Mouse (Mus musculus): ENCODE measurements around the gene Klhdc7a.
"Not testable (repeated sequence)": the region's sequence is repeated elsewhere in the genome, so short reads cannot be mapped to it uniquely, and the experiment has no call there.

Klhdc7a gene

DNA sequence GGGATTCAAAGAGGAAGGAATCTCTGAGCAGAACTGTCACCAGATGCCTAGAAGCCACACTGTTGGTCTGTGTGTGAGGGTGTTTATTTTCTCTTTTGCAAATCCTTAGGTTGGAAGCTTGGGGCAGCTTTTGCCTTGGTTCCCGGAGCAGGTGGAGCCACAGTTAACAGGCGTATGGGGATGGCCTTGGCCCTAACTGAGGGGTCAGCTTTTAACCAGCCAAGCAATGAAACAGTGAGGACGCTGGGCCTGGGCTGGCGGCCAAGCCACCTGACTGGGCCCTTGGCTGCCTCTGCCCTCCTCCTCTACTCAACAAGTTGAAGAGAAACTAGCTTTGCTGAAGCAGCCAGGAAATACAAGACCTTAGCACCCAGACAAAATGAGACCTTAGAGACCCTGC lies at the start of gene Klhdc7a:
Gene Klhdc7a (minus strand): TSS at position 105 of the 400 bp plus-strand sequence.
- DNase-seq (ENCODE audit: low read depth, low spot score) = no peak

- no peak for DNase-seq (ENCODE audit: low read depth, low spot score)
Measured at GRCm38 (mm10) chr4:140015916-140016315, 48.1 kb upstream of the Klhdc7a start.

GRCm38 (mm10) chr4:140010728-140011470 lies 43.1 kb upstream of the Klhdc7a start:
- DNase-seq (ENCODE audit: low read depth, low spot score) = no peak

DNA sequence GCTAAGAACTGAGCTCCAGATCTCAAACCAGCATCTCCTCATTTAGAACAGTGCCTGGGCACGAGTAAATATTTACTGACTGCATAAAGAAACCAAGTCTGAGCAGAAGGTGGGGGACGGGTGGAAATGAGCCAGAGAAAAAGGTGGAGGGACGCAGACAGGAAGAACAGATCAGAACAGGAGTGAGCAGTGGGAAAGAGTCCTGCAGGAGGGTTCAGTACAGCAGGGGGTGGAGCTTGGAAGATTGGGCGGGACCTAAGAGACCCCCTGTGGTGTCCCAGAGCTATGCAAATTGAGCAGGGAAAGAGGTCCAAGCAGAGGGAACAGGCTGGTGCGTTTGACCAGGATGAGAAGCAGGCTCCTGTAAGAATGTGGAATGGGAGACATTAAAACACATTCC lies 37.1 kb upstream of the Klhdc7a start:
- DNase-seq (ENCODE audit: low read depth, low spot score) = no peak

- DNase-seq (ENCODE audit: low read depth, low spot score) = peak; percentile 54
Measured at GRCm38 (mm10) chr4:140004170-140004569, 36.3 kb upstream of the Klhdc7a start.

GRCm38 (mm10) chr4:140002069-140002468 lies 34.2 kb upstream of the Klhdc7a start:
- no peak for DNase-seq (ENCODE audit: low read depth, low spot score)

DNA sequence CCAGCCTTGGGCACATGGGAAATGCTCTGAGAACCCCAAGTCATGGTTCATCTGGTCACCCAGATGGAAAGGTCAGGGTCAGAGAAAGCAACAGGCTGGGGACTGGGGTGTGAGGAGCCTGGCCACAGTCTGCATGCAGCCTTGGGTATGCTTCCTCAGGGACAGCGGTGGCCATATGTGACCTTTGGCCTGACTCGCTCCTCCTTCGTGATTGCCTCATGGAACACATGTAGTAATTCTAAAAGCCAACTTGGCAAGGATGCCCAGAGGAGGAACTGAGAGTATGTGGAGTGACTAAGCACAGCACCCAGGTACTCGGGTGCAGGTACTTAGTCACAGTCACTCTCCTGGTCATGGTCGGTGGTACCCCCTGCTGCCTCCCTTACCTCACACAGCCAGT lies 33.1 kb upstream of the Klhdc7a start:
- DNase-seq (ENCODE audit: low read depth, low spot score) = no peak

GRCm38 (mm10) chr4:139999033-139999432 lies 31.2 kb upstream of the Klhdc7a start:
- DNase-seq (ENCODE audit: low read depth, low spot score) = no peak

DNA sequence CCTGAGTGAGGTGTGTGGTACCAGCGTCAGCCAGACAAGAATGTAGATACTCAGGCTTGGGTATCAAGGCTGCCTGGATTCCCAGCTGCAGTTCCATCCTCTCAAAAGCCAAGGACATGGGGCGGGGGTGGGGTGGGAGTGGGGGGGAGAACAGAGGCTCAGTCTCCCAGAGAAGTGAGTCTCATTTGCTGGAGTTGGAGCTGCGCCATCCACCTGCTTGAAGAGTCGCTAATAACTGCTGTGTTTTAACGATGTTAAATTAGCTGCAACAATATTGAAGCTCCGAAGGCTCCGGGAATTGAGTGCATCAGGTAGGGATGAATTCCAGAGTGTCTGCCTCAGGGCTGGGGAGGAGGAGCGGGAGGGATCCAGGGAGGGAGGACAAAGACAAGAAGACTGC lies 27.8 kb upstream of the Klhdc7a start:
- no peak for DNase-seq (ENCODE audit: low read depth, low spot score)

- no peak for DNase-seq (ENCODE audit: low read depth, low spot score)
Measured at GRCm38 (mm10) chr4:139993111-139993755, 25.4 kb upstream of the Klhdc7a start.

GRCm38 (mm10) chr4:139986913-139987312 lies 19.1 kb upstream of the Klhdc7a start:
- no peak for DNase-seq (ENCODE audit: low read depth, low spot score)

- DNase-seq (ENCODE audit: low read depth, low spot score) = no peak
Measured at GRCm38 (mm10) chr4:139978716-139979115, 10.9 kb upstream of the Klhdc7a start.

- no peak for DNase-seq (ENCODE audit: low read depth, low spot score)
Measured at GRCm38 (mm10) chr4:139977308-139977781, 9.5 kb upstream of the Klhdc7a start.

- DNase-seq (ENCODE audit: low read depth, low spot score) = no peak
Measured at GRCm38 (mm10) chr4:139974506-139974905, 6.7 kb upstream of the Klhdc7a start.

DNA sequence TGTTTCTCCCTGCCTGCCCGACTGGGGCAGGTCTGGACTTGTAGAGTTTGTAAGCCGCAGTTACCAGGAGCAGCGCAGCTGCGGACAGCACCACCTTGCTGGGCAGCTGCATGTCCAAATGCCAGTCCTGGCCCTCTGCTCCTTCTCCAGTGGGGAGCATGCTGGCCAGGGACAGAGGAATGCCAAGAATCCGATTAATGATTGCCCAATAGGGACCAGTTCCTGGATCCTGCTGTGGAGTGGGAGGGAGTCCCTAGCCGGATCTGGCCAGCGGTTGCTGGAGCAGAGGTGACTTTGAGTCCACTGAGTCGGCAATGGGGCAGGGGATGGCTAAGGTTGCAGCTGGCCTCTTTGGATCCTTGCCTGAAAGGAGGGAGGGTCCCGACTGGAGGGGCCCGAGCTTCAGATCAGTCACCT lies 343 bp downstream of the Klhdc7a start:
- DNase-seq (ENCODE audit: low read depth, low spot score) = no peak

- DNase-seq (ENCODE audit: low read depth, low spot score) = no peak
Measured at GRCm38 (mm10) chr4:139966981-139967380, 845 bp downstream of the Klhdc7a start.

- DNase-seq (ENCODE audit: low read depth, low spot score) = no peak
Measured at GRCm38 (mm10) chr4:139965596-139966185, 2.1 kb downstream of the Klhdc7a start.

GRCm38 (mm10) chr4:139964406-139964805 lies 3.4 kb downstream of the Klhdc7a start:
- no peak for DNase-seq (ENCODE audit: low read depth, low spot score)

DNA sequence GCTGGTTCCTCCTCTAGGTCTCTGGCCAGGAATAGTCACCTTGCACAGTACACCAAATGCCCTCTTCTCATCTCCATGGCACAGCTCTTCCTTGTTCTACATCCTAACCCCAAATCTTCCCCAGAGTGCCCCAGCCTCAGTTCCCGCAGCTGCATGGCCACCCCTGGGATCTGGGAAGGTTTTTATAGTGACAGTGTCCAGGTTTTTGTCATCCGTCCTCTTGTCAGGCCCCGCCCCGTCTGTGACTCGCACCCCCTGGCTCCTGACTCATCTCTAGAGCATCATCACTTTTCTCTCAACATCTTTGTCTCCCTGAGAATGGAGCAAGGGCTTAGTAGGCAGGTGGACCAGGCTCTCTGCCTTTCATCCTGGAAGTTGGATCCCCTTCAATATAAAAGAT lies 3.9 kb downstream of the Klhdc7a start:
- DNase-seq (ENCODE audit: low read depth, low spot score) = no peak

GRCm38 (mm10) chr4:139963059-139963458 lies 4.8 kb downstream of the Klhdc7a start:
- DNase-seq (ENCODE audit: low read depth, low spot score) = no peak

GRCm38 (mm10) chr4:139961816-139962215 lies 6.0 kb downstream of the Klhdc7a start:
- no peak for DNase-seq (ENCODE audit: low read depth, low spot score)

- not testable (repeated sequence) for DNase-seq (ENCODE audit: low read depth, low spot score)
Measured at GRCm38 (mm10) chr4:139961329-139961728, 6.5 kb downstream of the Klhdc7a start.
